Comparison of ENCODE assay signal across 5 mouse cellular contexts in genomic region chr2:128182181-128182580, GRCm38 (mm10). TPM values are rescaled to one million over a fixed set of nuclear protein-coding genes. Genes with fewer than 3 reads are reported as not detected.
DNase-seq lines count a peak whose midpoint lies in the region.

No protein-coding gene starts in this region.

- DNase-seq in adrenal gland, adult (ENCODE audit: inconsistent age in 2 of 2, low spot score in 1 of 2), result peak; percentile 75 to 83
- DNase-seq in adrenal gland, adult 2 months, result peak; percentile 65
- DNase-seq in adrenal gland, adult 8-10 months, result peak; percentile 65
- DNase-seq in adrenal gland, postnatal 10 days, result peak; percentile 29
- DNase-seq in adrenal gland, postnatal 14 days, result peak; percentile 61

RNA-seq across cellular contexts. Expression of gene Bcl2l11, which starts 56.3 kb away (rescaled TPM):
- 10 to 100 TPM; 18.1 to 36.7 TPM for total RNA-seq in adrenal gland, adult 2 months (2021)
- polyA plus RNA-seq in adrenal gland, adult 2 months (2012; rRNA removed), result 16.6 and 21.5 TPM in 2 replicates
- 10 to 100 TPM; 10.2 to 43.3 (median 41.6) TPM for total RNA-seq in adrenal gland, adult 8-10 months (2022)
- total RNA-seq in adrenal gland, postnatal 10 days (2021), result 10 to 100 TPM; 24.4 to 34.9 TPM
- 27.0 and 34.8 TPM in 2 replicates for total RNA-seq in adrenal gland, postnatal 14 days (2021)

Comparison
In these comparisons a context has a peak if more than half of its experiments do, and no peak if none do; other contexts are left out.
1. Peak in every context shown above with its lines: DNase-seq.
2. DNase-seq: peak in every context shown above with its lines; median percentile 79 in adrenal gland, adult; 65 in adrenal gland, adult 2 months; 65 in adrenal gland, adult 8-10 months; 61 in adrenal gland, postnatal 14 days; 29 in adrenal gland, postnatal 10 days.